Mouse (Mus musculus) kidney, postnatal 36 days (tissue): ENCODE results near the gene Tor4a.

Source experiments
- DNase-seq, 2 experiments: peaks; one replicate each; pipeline ENCODE4 v3.0.0; 2021 to 2022; ENCODE audit warnings: mixed read lengths in 2 of 2

The Tor4a gene

DNA sequence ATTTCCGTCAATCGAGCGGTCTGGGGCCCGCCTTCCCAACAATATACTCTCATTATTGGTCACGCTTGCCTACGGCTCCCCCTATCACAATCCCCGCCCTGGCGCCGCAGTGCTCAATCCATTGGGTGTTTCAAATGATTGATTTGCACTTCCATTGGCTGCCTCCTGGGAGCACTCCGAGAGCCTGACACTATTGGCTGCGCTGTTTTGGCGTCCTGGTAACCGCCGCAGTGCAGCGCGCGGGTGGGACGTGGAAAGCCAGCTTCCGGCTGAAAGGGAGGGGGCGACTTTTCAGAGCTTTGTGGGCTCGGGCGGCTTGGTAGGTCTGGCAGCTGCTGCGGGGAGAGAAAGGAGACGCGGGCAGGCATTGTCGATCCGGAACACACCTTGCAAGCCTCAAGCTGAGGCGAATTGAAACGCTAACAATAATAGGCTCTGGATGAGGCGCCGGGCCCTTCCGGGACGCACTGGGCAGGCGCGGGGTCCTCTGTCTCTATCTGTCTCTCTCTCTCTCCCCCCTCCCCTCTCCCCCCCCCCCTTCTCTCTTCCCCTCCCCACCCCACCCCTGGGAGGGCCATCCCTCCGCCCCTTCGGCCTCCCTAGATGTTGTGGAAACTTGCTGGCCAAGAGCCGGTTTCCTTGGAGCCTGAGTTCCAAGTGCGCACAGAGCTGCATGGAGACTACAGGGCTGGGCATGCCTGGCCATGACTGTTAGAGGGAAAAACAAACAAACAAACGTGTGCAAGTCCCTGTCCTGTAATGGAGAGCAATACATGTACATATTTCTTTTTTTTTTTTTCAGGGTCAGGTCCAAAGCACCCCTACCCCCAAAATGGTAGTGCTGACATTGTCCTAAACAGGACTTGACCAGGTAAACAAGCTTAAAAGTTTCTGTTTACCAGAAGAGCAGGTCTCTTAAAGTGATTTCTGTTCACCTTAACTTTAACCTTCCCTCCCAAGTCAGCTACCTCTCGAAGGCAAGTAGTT lies 28.4 kb upstream of the Tor4a start:
- peak; percentile 96 to 100 for DNase-seq

DNA sequence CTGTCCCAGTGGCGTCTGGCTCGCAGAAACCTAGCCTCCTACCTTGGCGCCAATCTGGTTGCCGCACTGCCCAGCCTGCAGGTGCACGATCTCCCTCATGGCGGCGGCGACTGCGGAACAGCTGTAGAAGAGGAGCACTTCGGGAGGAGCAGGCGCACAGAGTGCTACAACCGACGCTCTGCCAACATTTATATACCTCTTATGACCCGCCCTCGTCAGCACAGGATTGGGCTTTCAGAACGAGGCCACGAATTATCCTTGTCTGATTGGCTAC lies 27.7 kb upstream of the Tor4a start, which contains the start of gene Tubb4b:
Gene Tubb4b (minus strand): TSS at position 211 of the 274 bp plus-strand sequence.
- DNase-seq: no peak

DNA sequence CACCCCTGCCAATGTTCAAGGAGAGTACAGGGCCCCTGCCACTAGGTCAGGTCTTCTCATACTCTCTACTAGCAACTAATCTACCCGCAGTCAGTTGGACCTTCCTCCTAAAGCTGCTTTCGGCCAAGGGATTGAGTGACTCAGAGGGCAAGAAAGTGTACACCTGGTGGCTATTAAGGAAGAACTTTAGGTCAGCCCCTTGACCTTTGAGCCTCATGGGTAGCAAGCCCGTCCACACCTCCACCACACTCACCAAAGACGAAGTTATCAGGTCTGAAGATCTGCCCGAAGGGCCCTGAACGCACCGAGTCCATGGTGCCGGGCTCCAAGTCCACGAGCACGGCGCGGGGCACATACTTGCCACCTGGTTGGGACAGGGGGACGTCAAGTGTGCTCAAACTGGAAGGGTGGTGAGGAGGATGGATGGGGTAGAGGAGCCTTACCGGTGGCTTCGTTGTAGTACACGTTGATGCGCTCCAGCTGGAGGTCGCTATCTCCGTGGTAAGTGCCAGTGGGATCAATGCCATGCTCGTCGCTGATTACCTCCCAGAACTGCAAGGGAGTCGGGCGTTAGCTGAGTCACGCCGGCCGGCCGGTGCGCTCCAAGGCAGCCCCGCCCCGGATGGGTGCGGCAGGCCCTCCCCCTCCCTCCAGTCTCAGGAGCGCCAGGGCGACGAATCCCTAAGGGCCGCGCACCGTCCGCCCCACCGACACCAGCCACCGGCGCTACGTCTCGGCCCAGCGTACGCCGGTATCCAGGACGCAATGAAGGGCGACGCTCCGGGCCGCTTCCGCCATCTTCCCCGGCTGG lies 27.2 kb upstream of the Tor4a start:
- peak; percentile 89 to 90 for DNase-seq

- DNase-seq: no peak
These were observed 24.7 kb upstream of the Tor4a start for GRCm38 (mm10) chr2:25221331-25221772.

DNA sequence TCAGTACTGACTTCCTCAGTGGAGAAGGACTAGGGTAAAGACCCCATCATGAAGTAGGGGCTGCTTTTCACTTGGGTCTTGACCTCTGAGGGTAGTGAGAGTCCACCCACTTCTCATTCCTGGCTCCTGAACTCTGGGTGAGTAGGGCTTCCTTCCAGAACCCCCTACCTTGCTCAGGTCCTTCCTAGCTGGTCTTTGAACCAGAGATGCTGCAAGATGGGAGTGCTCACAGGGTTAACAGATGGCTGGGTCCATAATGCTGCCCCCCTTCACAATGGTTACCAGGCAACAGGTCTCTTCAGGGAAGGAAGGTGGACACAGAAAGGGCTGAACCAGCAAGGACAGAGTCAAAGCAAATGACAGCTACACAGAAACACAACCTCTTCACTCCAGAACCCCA lies 21.8 kb upstream of the Tor4a start, which contains the start of gene Fam166a:
Gene Fam166a (plus strand): TSS at position 301 of the 400 bp plus-strand sequence.
- DNase-seq: no peak

- DNase-seq: no peak
These were observed 21.0 kb upstream of the Tor4a start for GRCm38 (mm10) chr2:25217666-25218065.

- peak; percentile 72 to 80 for DNase-seq
These were observed 17.8 kb upstream of the Tor4a start, which contains the start of gene Stpg3 for GRCm38 (mm10) chr2:25214444-25214843. Gene Stpg3 (minus strand): TSS chr2:25214637.

GRCm38 (mm10) chr2:25213266-25213865 lies 16.7 kb upstream of the Tor4a start:
- DNase-seq: no peak

DNA sequence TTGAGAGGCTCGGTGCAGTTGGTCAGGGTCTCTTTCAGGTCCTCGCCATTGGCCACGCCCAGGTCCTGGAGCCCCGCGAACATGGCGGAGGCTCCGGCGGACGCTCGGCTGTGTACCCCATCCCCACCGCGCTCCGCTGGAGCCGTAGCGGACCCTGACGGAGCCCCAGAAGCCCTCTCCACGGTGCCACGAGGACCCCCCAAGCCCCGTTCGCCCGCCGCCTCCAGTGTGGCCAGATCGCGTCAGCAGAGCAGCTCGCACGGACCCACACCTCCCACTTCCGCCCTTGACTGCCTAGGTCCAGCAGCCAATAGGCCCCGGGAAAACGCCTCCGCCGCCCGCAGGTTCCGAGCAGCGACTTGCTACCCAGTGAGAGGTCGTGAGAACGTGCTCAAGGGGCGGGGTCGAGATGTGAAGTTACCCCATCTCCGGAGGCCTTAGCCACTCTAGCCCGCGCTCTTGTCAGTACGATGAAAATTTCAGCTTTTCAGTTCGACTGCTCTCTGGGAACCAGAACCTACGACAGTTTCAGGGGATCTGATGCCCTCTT lies 14.5 kb upstream of the Tor4a start, which contains the start of gene Nelfb:
Gene Nelfb (minus strand): TSS at position 369 of the 550 bp plus-strand sequence.
- peak; percentile 93 to 95 for DNase-seq

- DNase-seq: peak in 1 of 2 experiments; percentile 27
These were observed 14.0 kb upstream of the Tor4a start for GRCm38 (mm10) chr2:25210686-25211085.

DNA sequence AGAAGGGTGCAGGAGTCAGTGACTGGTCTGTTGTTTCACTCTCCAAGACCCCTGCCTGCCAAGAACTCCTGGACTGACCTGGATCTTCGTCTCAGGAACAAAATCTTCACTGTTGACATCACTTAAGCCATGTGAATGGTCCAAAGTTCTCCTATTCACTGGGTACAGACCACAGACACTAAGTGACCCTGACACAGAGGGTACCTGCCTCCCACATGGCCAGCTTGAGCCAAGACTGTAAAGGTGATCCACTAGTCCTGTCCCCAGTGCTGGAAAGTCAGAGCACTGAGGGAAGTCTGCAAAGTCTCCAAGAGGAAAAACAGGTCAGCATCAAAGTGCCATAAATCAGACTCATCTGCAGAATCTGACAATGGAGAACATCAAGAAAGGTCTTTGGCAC lies 10.9 kb upstream of the Tor4a start:
- peak in 1 of 2 experiments; percentile 36 for DNase-seq

GRCm38 (mm10) chr2:25203631-25204214 lies 7.0 kb upstream of the Tor4a start:
- DNase-seq: peak in 1 of 2 experiments; percentile 61

DNA sequence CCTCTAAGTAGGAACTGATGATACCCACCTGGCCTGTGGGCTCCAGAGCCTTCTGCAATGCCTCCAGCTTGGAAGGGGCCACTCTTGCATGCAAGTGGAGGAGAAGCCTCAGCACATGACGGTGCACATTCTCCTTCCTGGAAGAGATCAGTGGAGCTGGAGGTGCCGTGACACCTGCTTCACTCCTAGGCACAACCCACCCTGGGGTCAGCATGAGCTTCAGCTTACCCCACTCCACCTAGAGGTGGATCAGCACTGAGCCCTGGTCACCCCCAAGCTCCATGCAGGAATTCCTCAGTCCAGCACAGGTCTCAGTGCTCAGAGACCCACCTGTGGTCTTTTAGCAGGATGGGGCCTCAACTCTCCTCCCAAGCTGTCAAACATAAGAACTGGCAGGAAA lies 3.9 kb upstream of the Tor4a start:
- DNase-seq: no peak

- no peak for DNase-seq
These were observed 1.3 kb upstream of the Tor4a start for GRCm38 (mm10) chr2:25197946-25198345.

DNA sequence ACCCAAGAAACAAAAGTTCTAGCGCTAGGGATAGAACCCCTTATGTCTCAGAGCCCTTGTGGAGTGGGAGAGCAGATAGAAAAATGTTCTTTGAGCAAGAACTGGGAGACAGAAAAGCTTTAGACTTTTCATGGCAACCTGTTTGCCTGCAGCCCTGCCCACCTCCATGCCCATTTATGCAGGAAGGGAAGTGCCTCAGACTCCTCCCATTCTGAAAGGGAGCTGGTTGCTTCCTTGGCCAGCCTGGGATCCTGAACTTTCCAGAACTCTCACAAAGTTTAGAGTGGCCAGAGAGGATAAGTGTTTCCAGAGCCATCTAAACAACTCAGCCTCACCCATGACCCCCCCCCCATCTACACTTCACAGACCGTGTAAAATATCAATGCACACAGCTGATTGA lies 505 bp upstream of the Tor4a start:
- DNase-seq: peak in 1 of 2 experiments; percentile 40

- DNase-seq: peak; percentile 89 to 90
These were observed 1.2 kb downstream of the Tor4a start for GRCm38 (mm10) chr2:25195211-25196156.

GRCm38 (mm10) chr2:25194486-25195171 lies 2.1 kb downstream of the Tor4a start:
- peak in 1 of 2 experiments; percentile 42 for DNase-seq

DNA sequence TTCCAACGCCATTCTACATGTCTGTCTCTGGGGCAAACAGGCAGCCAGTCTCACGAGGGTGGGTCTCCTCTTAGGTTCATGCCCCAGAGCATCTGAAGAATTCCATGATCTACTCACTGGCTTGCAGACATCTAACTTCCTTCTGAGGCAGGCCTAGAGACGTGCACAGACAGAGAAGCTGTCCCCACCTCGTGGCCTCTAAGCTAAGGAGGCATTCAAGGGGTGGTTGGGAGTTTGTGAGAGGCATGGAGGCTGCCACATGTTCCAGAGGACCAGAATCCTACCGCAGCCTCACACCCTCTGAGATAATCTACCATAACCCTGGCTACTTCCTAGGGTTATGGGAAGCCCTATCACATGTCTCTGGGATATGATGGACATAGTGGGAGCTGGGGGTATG lies 2.7 kb downstream of the Tor4a start:
- DNase-seq: no peak

- DNase-seq: peak; percentile 92 to 93
These were observed 3.3 kb downstream of the Tor4a start for GRCm38 (mm10) chr2:25193330-25193770.

- no peak for DNase-seq
These were observed 8.8 kb downstream of the Tor4a start for GRCm38 (mm10) chr2:25187841-25188240.
